Mouse (Mus musculus): ENCODE measurements around the gene Stk10. TPM values are rescaled to one million over a fixed set of nuclear protein-coding genes. Genes with fewer than 3 reads are reported as not detected.

Gene Stk10
- total RNA-seq, 2 experiments from 2014 or later: 1.9 to 3.8 TPM

DNA sequence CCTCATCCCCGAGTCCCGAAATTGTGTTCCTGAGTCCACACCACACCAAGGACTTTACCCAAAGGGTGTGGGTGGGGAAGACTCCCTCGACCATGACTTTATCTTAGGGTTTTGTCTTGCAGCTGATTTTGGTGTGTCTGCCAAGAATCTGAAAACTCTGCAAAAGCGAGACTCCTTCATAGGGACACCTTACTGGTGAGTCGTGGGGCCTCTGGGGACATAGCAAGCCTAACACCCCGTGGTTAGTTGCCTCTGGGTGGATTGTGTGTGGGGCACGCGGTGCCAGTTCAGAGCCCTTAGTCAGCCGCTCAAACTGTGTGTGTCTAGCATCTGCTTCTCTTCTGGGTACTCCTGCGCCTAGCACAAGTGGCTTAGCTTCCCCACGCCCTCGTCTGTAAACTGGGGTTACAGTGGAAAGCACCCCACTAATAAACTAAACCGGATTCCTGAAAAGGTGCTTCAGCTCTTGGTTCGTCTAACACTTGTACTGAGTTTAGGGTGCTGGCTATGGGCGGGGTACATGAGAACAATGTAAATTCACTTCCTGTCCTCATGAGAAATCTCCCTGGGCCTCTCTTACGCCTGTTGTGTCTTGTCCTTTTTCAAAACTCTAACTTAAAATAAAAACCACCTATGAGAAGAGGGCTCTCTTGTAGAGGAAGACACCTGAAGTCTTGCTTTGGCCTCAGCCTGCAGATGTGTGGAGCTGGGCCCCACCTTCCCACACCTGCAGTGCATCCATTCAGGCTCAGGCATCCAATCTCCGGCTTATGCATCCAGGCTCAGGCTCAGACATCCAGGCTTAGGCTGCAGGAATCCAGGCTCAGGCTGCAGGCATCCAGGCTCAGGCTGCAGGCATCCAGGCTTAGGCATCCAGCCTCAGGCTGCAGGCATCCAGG, 54.3 kb downstream of the Stk10 start:
- Histone ChIP-seq H3K4me3 (no peak overlapping the region), H3K27ac (0 out of 2 replicates have a peak overlapping the region, but pooled peaks have one; percentile 1)
- intact Hi-C loops (cut with DNase I): loop anchor here (1.0 to 5.0 kb wide), 4 partner anchors 40 to 245 kb away; partner anchors contain the start of genes Efcab9 and Stk10
- no peak for TF ChIP-seq CTCF (IDR thresholded peaks at IDR 0.05)
- no peak for DNase-seq

GRCm38 (mm10) chr11:32588090-32588891, 55.2 kb downstream of the Stk10 start:
- Histone ChIP-seq H3K4me3 (no peak overlapping the region), H3K27ac (no peak overlapping the region)
- DNase-seq: peak; percentile 78
- TF ChIP-seq CTCF (IDR thresholded peaks at IDR 0.05): peak; percentile 100
- intact Hi-C loops (cut with DNase I): loop anchor here (1.0 to 5.0 kb wide), 4 partner anchors 41 to 246 kb away; partner anchors contain the start of genes Efcab9 and Stk10

GRCm38 (mm10) chr11:32588892-32589172, 55.7 kb downstream of the Stk10 start:
- Histone ChIP-seq H3K27ac (no peak overlapping the region), H3K4me3 (no peak overlapping the region)
- DNase-seq: no peak
- TF ChIP-seq CTCF (IDR thresholded peaks at IDR 0.05): no peak
- intact Hi-C loops (cut with DNase I): loop anchor here (1.0 to 5.0 kb wide), 4 partner anchors 42 to 247 kb away; partner anchors contain the start of genes Efcab9 and Stk10

DNA sequence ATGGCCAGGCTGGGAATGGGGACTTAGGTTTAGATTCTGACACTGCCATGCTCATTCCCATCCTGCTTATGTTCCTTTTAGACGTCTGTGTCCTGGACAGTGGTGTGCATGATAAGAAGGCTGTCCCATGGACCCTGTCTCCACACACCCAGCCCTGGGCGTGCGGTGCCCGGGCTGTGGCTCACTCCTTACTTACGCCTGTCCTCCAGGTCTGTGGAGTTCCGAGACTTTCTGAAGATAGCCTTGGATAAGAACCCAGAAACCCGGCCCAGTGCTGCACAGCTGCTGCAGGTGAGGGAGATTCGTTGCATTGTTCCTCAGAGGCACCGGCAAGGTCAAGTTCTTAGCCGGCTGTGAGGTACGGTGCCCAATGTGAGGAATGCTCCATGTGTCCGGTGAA, 56.1 kb downstream of the Stk10 start:
- TF ChIP-seq CTCF (IDR thresholded peaks at IDR 0.05): no peak
- H3K4me3 ChIP-seq: no peak overlapping the region
- intact Hi-C loops (cut with DNase I): loop anchor here (5.0 kb wide), 3 partner anchors 42 to 247 kb away; partner anchors contain the start of genes Efcab9 and Stk10
- peak; percentile 14 for DNase-seq
- H3K27ac ChIP-seq: no peak overlapping the region

DNA sequence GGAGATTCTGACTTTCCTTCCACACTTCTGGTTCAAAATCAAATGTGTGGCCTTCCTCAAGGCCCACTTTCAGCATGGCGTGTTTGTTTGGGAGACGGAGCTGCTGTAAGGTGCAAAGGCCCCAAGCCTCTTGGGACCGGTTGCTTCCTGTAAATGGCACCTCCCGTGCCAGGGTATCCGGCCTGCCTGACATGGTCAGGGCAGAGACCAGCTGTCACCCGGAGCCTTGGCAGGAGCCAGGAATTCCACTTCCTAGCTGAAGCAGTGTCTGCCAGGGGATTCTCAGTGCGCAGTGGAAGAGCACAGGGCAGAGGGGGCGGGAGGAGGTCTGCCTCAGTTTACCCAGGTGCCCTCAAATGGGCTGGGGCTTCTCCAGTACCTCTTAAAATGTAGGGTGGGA, 56.7 kb downstream of the Stk10 start:
- TF ChIP-seq CTCF (IDR thresholded peaks at IDR 0.05): no peak
- DNase-seq: peak; percentile 85
- no peak overlapping the region for H3K4me3 ChIP-seq
- H3K27ac ChIP-seq: peak overlapping the region; percentile 20; the same call in 1 of the 2 replicates
- intact Hi-C loops (cut with DNase I): loop anchor here (5.0 kb wide), 4 partner anchors 42 to 247 kb away; partner anchors contain the start of genes Efcab9 and Stk10

DNA sequence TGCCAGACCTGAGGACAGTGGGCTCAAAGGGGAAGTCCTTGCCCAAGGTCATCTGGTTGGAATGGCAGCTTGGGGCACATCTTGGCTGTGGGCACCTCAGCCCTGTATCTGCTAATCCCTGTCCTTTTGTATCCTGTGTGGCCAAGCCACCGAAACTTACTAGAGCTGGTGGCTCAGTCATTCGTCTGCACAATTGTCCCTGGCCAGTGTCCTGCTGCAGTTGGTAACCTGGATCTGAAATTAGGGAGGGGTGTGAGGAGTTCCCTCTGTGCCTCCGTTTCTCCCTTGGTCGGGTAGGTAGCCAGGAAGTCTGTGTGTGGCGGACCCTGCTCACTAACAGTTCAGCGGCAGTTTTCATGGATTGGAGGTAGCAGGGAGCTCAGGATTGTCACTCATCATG, 57.1 kb downstream of the Stk10 start:
- no peak overlapping the region for H3K4me3 ChIP-seq
- no peak for TF ChIP-seq CTCF (IDR thresholded peaks at IDR 0.05)
- H3K27ac ChIP-seq: peak overlapping the region; percentile 20; the same call in 1 of the 2 replicates
- DNase-seq: no peak
- intact Hi-C loops (cut with DNase I): loop anchor here (5.0 kb wide), 1 partner anchor 238 kb away; no protein-coding TSS in a partner anchor

GRCm38 (mm10) chr11:32591921-32592850, 59.1 kb downstream of the Stk10 start:
- Histone ChIP-seq H3K4me3 (no peak overlapping the region), H3K27ac (no peak overlapping the region)
- intact Hi-C loops (cut with DNase I): loop anchor here (5.0 kb wide), 1 partner anchor 240 kb away; no protein-coding TSS in a partner anchor
- peak; percentile 51 for TF ChIP-seq CTCF (IDR thresholded peaks at IDR 0.05)
- DNase-seq: peak; percentile 34

DNA sequence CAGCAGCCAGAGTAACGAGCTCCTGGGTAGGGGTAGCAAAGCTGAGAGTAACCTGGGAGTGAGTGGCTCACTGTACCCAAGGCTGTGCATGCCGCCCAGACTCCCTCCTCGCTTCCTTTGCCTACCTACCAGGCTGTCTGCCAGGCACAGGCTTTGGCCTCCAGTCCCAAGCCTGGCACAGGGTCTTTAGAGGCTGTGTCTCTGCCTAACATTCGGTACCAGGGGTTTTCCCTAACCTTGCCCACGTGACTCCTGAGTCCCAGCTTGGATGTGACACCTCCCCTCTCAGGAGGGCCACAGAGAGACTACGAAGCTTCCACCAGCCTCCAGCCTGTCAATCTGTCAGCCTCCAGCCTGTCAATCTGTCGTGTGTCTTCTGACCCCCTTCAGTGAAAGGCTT, 60.0 kb downstream of the Stk10 start:
- TF ChIP-seq CTCF (IDR thresholded peaks at IDR 0.05): no peak
- intact Hi-C loops (cut with DNase I): loop anchor here (5.0 kb wide), 1 partner anchor 241 kb away; no protein-coding TSS in a partner anchor
- no peak overlapping the region for H3K27ac ChIP-seq
- DNase-seq: peak; percentile 12
- H3K4me3 ChIP-seq: no peak overlapping the region

GRCm38 (mm10) chr11:32594122-32594521, 61.0 kb downstream of the Stk10 start:
- no peak overlapping the region for H3K27ac ChIP-seq
- TF ChIP-seq CTCF (IDR thresholded peaks at IDR 0.05): peak; percentile 33; the same call in 1 of the 2 replicates
- intact Hi-C loops (cut with DNase I): loop anchor here (5.0 kb wide), 1 partner anchor 242 kb away; no protein-coding TSS in a partner anchor
- DNase-seq: peak; percentile 10
- no peak overlapping the region for H3K4me3 ChIP-seq

DNA sequence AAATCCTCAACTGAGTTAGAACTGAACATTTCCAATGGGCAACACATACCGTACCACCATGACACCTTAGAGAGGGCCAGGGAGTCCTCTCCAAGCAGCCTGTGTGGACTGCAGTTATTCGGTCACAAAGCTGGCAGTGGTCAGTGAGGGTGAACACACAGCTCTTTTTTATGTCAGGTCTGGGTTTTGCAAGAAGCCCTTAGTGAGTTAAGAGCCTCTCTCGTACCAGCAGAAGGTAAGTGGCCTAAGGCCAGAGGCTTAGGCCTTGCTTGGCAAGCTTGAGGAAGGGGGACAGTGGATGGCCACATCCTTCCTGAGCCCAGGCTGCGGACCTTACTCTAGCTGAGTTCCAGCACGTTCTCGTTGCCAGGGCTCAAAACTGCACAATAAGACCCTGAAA, 67.3 kb downstream of the Stk10 start:
- intact Hi-C loops (cut with DNase I): no loop called here
- Histone ChIP-seq H3K27ac (no peak overlapping the region), H3K4me3 (no peak overlapping the region)
- DNase-seq: no peak
- no peak for TF ChIP-seq CTCF (IDR thresholded peaks at IDR 0.05)

- 0 out of 2 replicates have a peak overlapping the region, but pooled peaks have one; percentile 9 for H3K4me3 ChIP-seq
- intact Hi-C loops (cut with DNase I): no loop called here
- DNase-seq: peak; percentile 56
- no peak for TF ChIP-seq CTCF (IDR thresholded peaks at IDR 0.05)
- peak overlapping the region; percentile 68 for H3K27ac ChIP-seq
These were observed 68.6 kb downstream of the Stk10 start for GRCm38 (mm10) chr11:32601528-32602323.
